Mouse (Mus musculus) G1E-ER4 (cell line): ENCODE results near the gene Defb25. TPM values are rescaled to one million over a fixed set of nuclear protein-coding genes. Genes with fewer than 3 reads are reported as not detected.

ENCODE experiments used
- GATA1 ChIP-seq: IDR thresholded peaks from one replicate; pipeline ENCODE4 v1.8.0; 2012; ENCODE audit warnings: low read length, inconsistent platforms
- polyA plus RNA-seq: library from polyadenylated mRNA; stranded (reverse); fragments of >175 nt; gene quantifications from 2 replicates; pipeline ENCODE4 v1.2.3, GENCODE M21; 2012

The Defb25 gene
- polyA plus RNA-seq = not detected in 2 replicates

DNA sequence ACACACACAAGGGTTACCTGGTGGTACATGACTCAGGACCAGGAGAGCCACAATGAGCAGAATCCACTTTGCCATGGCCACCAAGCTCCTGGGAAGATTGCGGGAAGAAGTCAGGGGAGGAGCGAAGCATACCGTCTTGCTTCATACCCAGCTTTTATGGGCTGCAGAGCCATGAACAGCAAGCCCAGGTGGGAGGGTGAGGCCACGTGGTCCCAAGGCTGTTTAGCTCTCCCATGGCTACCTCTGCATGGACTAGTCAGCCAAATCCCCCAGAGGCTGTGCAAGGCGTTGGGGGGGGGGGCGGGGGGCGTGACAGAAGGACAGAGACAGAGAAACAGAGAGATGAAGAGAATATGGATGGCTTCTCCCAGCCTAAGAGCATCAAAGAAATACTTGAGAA lies at the start of gene Defb25:
Defb25 (minus strand) TSS at position 101 of the 400 bp plus-strand sequence.
- no peak for TF ChIP-seq GATA1

DNA sequence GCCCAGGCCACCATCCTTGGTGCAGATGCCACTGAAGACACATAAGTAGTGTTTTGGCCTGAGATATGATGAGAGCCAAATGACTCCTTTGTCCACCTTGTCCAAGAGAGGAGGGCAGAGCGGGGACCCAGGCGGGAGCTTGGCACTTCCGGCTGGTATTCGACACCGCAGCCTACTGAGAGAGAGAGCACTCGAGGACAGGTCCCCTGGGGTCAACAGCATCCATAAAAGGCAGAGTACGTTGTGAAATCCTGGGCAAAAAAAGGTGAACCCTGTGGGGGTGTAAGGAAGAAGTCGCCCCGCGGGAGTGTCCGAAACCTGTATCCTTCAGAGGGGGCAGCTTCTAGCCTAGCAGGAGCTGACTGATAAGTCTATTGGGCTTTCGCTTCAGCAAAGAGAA lies 49.3 kb upstream of the Defb25 start:
- no peak for TF ChIP-seq GATA1

DNA sequence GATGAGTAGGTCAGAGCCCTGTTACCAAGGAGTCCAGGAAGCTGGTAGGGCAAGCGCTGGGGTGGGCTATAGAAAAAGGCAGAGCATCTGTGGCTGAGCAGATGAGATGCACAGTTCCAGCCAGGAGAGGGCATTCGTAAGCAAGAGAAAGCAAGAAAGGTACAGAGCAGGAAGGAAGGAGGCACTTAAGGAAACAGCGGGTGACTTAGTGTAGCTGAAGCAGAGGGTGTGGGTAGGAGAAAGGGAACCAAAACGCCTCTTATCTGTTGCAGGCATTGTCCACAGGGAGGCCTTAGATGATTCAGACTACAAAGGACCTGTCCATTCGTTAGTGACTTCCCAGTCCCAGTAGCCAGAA lies 48.8 kb upstream of the Defb25 start:
- no peak for TF ChIP-seq GATA1

DNA sequence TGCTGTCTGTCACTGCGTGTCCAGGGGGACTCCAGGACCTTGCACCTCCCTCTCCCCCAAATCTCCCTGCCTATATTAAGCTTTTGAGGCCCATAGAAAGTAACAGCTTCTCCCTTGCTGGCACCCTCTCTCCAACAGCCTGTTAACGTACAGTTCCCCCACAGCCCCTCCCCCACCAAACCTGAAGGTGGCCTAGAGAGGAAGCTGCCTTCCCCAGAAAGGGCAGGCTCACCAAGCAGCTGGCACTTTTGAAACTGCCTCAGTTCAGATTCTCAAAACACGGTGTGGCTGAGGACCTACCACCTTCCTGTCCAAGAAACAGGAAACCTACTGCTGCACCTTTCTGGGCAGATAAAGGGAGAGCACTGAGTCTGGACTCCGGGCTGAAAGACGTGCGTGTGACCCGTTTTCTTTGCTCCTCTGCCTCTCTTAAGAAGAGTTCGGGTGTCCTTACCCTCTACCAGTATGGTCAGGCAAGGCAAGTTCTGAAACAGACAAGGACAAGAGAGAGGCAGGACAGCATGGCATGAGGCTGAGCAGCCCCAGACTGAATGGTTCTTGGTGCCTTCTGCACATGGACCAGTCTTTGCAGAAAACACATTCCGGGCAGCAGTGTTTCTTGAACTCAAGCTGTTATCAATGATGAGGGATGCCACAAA lies 48.3 kb upstream of the Defb25 start:
- TF ChIP-seq GATA1 = no peak

DNA sequence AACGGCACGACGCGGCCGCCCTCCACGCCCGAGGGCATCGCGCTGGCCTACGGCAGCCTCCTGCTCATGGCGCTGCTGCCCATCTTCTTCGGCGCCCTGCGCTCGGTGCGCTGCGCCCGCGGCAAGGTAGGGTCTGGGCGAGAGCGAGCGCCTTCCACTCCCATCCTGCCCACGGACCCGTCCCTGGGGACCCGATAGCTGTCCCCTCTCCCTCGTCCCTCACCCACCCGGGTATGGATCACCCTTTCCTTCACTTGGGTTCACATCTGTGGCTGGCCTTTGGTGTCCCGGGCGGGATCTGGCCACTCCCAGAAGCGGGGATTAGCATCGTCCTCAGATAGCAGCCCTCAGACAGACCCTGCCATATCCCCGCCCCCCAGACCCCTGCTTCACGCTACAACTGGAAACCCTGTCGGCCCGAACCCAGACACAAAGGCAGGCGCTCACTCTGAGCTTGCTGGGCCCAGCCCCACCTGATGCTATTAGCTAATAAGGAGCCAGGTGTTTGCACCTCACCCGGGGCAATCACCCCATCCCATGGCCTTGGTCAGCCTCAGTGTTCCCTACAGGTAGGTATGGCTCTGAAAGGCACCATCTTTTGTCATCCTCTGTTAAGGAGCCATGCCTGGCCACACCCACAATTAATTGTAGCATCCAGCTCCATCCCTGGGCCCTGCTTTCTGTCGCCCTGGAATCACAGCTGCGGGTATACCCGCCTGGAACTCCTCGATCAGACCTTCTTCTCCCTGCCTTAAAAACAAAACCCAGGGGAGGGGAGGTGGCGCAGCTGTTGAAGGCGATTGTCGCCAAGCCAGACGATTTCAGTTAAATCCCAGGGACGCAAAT lies 47.0 kb upstream of the Defb25 start:
- TF ChIP-seq GATA1 = no peak

DNA sequence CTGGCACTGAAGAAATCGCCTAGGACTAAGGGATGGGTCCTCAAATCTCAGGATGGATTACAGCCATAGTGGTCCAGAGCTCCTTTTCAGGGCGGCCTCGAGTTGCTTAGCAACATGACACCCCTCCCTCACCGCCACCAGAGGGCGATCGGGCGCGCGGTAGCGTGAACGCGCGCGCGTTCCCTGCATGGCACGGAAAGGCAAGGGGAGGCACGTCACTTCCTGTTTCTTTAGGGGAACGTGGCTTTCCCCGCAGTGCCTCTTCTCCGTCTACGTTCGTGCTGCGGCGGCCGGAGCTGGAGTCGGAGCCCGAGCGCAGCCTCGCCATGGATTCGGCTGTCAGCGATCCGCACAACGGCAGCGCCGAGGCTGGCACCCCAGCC lies 46.4 kb upstream of the Defb25 start, which contains the start of gene H13:
H13 (plus strand) TSS at position 206 of the 383 bp plus-strand sequence.
- TF ChIP-seq GATA1 = no peak

DNA sequence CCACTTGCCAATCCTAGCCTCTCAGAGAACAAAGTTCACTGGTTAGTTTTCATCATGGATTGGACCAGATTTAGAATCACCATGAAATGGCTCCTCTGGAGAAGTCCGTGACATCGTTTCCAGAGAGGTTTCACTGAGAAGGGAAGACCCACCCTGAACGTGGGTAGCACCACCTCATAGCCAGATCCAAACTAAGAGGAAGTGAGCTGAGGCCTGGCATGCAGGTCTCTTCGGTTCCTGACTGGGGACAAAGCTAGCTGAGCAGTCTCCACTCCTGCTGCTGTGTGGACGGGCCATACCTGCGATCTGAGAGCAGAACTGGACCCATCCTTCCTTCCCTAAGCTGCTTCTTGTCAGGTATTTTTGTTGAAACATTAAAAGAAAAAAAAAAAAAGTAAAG lies 38.3 kb upstream of the Defb25 start:
- TF ChIP-seq GATA1 = no peak

DNA sequence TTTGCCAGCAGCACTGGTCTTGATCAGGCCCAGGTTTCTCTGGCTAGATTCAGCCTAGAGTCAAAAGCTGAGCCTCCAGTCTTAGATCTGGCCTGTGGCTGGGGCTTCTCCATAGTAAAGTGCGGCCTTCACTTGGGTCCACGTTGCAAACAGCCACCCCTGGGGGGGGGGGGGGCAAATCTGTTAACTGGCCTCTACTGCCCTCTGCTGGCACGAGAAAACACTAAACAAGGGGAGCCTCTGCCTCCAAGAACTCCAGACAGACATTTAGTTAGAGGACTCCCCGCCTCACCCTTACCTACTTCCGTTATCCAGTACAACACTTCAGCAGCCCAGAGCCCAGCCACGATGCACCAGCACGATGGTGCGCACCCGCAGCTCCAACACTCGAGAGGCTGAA lies 34.5 kb upstream of the Defb25 start:
- no peak for TF ChIP-seq GATA1

DNA sequence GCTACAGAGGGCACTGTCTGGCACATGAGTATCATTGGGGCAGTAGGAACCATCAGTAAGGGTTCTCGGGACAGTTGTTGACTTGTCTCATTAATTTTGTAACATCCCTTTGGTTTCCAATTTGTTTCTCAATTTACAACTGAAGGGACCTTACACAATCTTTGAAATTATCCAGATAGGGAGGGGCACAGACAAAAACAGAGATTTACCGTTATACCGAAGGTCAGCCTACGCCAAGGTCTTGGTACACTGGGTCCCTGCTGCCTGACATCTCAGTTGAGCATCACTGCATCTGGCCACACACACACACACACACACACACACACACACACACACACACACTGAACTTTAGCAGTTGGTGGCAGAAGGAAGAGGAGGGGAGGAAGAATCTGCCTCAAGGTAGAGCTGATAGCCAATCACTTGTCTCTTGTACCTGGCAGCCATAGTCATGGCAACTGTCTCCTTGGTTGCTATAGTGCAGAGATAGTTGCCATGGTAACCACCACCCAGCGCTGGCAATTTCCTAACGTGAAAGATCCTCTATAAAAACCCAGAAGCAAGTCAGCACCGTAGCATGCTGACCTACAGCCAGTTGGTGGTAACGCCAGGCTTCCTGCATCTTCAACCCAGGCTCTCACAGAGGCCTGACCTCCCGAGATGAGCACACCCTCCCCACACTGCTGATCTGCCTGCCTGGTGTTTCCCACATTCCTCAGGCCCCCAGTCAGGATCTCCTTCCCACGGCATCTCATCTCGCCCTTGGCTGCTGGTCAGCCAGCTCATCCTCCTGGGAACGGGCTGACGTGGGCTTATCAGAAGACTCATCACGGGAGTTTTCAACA lies 31.2 kb upstream of the Defb25 start:
- no peak for TF ChIP-seq GATA1

DNA sequence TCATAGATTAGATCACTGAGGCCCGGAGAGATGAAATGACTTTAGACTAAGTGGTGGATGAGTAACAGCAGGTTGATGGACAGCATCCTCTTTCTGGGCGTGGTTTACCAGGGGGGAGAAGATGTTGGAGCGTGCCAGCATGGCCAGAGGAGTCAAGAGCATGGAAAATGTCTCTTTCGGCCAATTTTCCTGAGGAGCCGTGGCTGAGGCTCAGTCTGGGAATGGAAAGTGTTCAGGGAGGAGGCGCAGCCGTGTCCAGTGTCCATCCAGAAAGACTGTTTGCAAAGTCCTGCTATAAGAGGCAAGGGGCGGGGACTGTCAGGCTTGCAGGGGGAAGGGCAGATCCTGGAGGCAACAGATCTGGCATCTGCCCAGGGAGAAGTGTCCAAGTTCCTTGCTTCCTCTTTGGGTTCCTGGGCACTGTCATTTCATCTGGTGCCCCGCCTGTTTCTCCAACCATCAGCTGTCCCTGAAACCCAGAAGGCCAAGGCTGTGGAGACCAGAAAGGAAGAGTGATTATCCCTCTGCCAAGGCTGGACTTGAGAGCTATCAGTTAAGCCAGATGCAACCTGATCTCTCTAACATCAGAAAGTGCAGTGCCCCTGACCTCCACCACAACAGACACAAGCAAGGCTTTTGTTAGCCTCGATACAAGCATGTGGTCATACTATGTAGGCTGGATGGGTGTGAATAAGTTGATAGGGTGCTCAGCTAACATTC lies 30.2 kb upstream of the Defb25 start:
- TF ChIP-seq GATA1 = no peak

DNA sequence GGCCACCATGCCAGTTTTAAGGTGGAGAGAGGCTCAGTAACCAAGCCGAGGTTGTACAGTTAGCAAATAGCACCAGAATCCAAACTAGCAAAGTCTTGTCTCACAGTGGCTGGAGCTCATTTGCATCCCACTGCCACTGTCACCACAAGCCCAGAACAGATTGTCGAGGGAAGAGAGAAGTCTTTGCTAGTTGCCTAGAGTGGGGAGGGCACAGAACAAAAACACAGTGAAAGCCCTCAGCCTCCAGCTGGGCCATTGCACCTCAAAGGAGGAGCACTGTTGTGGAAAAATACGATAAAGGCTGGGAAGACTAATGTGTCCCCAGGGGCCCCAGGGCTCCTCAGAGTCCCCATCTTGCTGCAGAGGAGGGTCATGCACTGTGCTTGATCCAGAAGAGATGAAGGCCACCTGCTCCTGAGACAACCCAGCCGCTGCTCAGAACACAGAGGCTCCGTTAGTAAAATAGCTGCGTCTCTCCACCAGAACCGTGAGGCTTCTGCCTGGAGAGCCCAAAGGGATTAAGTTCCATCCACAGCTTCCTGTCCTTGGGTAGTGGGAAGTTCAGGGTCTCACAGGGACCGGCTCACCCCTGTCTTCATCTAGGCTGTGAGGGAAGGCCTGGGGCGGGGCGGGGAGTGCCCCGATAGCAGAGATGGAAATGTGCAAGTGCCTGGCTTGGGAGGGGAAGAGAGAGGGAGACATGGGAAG lies 16.7 kb upstream of the Defb25 start:
- TF ChIP-seq GATA1 = no peak

DNA sequence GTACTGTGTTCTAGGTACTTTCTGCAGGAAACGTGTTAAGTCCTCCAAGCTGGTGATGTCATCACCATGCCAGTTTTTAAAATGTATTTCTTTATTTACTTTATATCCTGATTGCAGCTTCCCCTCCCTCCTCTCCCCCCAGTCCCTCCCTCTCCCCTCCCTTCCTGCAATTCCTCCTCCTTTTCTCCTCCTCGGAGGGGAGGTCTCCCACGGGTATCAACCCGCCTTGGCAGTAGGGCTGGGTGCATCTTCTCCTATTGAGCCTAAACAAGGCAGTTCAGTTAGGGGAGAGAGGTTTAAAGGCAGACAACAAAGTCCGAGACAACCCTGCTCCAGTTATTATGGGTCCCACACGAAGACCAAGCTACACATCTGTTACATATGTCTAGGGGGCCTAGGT lies 16.0 kb upstream of the Defb25 start:
- no peak for TF ChIP-seq GATA1

DNA sequence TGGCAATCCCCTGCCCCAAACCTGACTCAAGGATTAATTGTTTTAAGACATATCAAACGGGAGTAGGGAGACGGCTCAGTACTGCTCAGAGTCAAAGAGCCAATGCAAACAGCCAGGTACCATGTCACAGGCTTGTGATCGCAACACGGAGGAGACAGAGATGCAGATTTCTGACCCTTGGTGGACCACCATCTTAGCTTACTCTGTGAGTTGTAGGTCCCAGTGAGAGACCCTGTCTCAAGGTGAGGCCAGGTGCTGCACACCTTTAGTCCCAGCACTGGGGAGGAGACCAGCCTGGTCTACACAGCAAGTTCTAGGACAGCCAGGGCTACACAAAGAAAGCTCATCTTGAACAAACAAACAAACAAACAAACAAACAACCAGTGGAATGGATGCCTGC lies 14.5 kb upstream of the Defb25 start:
- no peak for TF ChIP-seq GATA1

DNA sequence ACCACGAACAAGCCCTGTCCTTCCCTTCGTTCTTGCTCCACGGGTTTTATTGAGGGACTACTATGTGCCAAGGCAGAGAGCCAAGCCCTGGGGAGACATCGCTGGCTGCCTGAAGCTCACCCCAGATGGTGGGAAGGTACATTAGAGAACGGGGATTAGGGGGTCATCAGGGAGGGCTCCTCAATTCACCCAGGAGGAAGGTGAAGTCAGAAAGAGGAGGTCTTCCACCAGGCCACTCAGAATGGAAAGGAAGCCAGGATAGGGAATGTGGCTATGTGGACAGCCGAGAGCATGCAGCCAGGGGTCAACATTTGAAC lies 14.1 kb upstream of the Defb25 start:
- TF ChIP-seq GATA1 = no peak
